Mouse (Mus musculus): ENCODE measurements around the gene Lifr. TPM values are rescaled to one million over a fixed set of nuclear protein-coding genes. Genes with fewer than 3 reads are reported as not detected.

Lifr gene
- polyA plus RNA-seq, 1 experiment: 23.5 TPM

DNA sequence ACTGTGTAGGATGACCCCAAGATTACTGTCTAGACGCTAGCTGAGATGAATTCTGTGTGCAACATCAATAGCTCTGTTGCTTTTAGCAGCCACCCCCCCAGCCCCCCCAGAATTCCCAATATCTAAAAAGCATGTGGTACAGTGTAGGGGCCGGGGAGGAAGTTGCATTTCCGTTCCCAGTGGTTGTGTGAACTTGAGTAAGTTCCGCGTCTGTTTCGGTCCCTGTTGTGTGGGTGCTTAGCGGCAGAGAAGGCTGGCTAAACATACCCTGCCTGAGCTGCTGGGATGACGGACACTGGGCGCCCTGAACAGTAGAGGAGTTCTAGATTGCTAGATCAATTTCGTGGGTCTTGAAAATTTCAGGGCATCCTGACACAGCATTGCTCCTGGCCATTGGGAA is 46.5 kb downstream of the Lifr start:
- H3K4me3 ChIP-seq (ENCODE audit: insufficient read depth, low read length): no peak overlapping the region
- TF ChIP-seq POLR2A (IDR thresholded peaks at IDR 0.05; ENCODE audit: low read depth, low read length): no peak
- no peak for TF ChIP-seq CTCF (IDR thresholded peaks at IDR 0.05; ENCODE audit: borderline replicate concordance, insufficient read depth, low read length)
- no peak overlapping the region for H3K27ac ChIP-seq (ENCODE audit: insufficient read depth, low read length)
- no peaks in the 10 kb centered on the region for H3K4me1 ChIP-seq (ENCODE audit: control insufficient read depth, insufficient read depth, low read length)

DNA sequence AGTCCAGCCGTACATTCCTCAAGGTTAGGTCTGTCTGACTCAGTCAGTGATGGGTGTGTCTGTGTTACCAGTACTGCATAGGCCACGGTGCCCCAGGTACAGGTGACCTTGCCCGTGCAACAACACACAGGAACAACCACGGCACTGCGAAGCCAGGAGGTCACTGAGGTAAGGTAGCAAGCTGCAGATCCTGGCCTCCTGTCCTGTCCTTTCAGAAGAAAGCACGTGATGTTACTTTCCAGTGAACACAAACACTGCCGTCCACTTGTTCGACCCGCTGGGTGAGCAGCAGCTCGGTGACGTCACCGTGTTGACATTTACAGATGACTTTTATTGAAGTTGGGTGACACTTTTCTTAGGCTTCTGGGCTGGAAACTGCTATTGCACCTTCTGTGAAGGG is 47.2 kb downstream of the Lifr start:
- Histone ChIP-seq H3K27ac (ENCODE audit: insufficient read depth, low read length) (no peak overlapping the region), H3K4me3 (ENCODE audit: insufficient read depth, low read length) (no peak overlapping the region), H3K4me1 (ENCODE audit: control insufficient read depth, insufficient read depth, low read length) (no peaks in the 10 kb centered on the region)
- TF ChIP-seq CTCF (IDR thresholded peaks at IDR 0.05; ENCODE audit: borderline replicate concordance, insufficient read depth, low read length) (no peak), POLR2A (IDR thresholded peaks at IDR 0.05; ENCODE audit: low read depth, low read length) (no peak)

DNA sequence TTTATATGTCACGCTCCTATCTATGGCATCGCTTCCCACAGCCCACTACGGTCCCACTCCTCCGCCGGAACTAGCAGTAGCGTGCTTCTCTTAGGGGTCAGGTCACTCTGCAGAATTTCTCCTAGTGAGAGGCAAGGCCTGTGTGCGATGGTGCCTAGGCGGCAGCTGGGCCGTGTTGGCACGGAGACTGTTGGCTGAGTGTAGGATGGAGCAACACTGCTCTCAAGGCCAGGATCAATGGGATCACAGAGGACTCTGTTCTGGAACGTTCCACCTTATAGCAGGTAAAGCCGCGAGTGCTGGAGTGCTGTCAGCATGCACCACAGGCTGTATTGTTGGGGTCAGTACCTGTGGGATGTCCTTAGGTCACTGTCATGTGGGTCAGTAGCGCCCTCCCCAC is 48.1 kb downstream of the Lifr start:
- TF ChIP-seq POLR2A (IDR thresholded peaks at IDR 0.05; ENCODE audit: low read depth, low read length) (no peak), CTCF (IDR thresholded peaks at IDR 0.05; ENCODE audit: borderline replicate concordance, insufficient read depth, low read length) (no peak)
- H3K4me3 ChIP-seq (ENCODE audit: insufficient read depth, low read length): no peak overlapping the region
- no peaks in the 10 kb centered on the region for H3K4me1 ChIP-seq (ENCODE audit: control insufficient read depth, insufficient read depth, low read length)
- no peak overlapping the region for H3K27ac ChIP-seq (ENCODE audit: insufficient read depth, low read length)

DNA sequence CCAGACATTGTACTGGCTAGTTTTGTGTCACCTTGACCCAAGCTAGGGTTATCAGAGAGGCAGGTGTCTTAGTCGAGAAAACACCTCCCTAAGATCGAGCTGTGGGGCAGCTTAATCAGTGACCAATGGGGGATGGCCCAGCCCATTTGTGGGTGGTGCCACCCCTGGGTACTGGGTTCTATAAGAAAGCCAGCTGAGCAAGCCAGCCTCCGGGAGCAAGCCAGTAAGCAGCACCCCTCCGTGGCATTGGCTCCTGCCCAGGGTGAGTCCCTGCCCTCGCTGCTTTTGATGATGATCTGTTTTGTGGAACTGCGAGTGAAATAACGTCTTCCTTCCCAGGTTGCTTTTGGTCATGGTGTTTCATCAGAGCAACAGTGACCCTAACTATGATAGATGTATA is 49.9 kb downstream of the Lifr start:
- Histone ChIP-seq H3K4me3 (ENCODE audit: insufficient read depth, low read length) (no peak overlapping the region), H3K4me1 (ENCODE audit: control insufficient read depth, insufficient read depth, low read length) (no peaks in the 10 kb centered on the region; the same call in 1 of the 2 replicates), H3K27ac (ENCODE audit: insufficient read depth, low read length) (no peak overlapping the region)
- TF ChIP-seq POLR2A (IDR thresholded peaks at IDR 0.05; ENCODE audit: low read depth, low read length) (no peak), CTCF (IDR thresholded peaks at IDR 0.05; ENCODE audit: borderline replicate concordance, insufficient read depth, low read length) (no peak)

DNA sequence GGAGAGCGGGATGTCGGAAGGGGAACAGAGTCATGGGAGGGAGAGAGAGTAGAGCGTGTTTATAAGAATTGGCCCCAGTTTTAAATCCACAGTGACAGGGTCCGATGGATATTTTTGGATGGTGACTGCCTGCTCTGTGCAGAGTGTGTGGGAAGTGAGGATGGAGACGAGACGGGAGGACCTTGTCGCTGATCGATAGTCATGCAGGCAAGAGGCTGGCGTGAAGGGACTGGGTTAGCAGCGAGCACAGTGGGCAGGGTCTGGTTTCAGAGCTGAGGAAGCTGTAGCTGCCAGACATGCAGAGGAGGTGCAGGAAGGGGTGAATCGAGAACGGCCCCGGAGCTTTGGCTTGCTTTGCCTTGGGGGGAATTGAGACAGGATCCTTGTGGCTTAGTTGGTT is 50.8 kb downstream of the Lifr start:
- no peak for TF ChIP-seq CTCF (IDR thresholded peaks at IDR 0.05; ENCODE audit: borderline replicate concordance, insufficient read depth, low read length)
- no peak for TF ChIP-seq POLR2A (IDR thresholded peaks at IDR 0.05; ENCODE audit: low read depth, low read length)
- no peaks in the 10 kb centered on the region; the same call in 1 of the 2 replicates for H3K4me1 ChIP-seq (ENCODE audit: control insufficient read depth, insufficient read depth, low read length)
- no peak overlapping the region for H3K4me3 ChIP-seq (ENCODE audit: insufficient read depth, low read length)
- no peak overlapping the region for H3K27ac ChIP-seq (ENCODE audit: insufficient read depth, low read length)

DNA sequence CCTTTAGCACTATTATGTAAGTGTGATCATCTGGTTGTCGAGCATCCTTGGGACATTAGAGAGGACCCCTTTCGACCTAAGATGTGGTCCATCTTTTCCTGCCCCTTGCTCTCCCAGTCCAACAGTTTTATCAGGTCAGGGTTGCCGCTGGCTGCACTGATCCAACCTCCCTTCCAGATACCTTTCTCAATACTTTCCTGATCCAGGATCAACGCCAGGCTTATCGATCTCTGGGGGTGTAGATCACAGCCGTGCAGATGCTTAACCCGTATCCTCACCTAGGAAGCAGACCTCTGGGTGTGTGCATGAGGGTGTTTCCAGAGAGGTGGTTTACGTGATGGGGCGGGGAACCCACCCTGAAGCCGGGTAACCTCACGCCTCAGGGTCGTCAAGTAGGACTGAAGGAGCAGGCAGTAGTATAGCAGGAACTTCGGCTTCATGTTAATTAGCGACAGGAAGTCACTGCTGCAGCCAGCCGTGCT is 53.3 kb downstream of the Lifr start:
- H3K4me3 ChIP-seq (ENCODE audit: insufficient read depth, low read length): no peak overlapping the region
- no peak overlapping the region for H3K27ac ChIP-seq (ENCODE audit: insufficient read depth, low read length)
- no peak for TF ChIP-seq POLR2A (IDR thresholded peaks at IDR 0.05; ENCODE audit: low read depth, low read length)
- TF ChIP-seq CTCF (IDR thresholded peaks at IDR 0.05; ENCODE audit: borderline replicate concordance, insufficient read depth, low read length): no peak
- H3K4me1 ChIP-seq (ENCODE audit: control insufficient read depth, insufficient read depth, low read length): no peaks in the 10 kb centered on the region; the same call in 1 of the 2 replicates

DNA sequence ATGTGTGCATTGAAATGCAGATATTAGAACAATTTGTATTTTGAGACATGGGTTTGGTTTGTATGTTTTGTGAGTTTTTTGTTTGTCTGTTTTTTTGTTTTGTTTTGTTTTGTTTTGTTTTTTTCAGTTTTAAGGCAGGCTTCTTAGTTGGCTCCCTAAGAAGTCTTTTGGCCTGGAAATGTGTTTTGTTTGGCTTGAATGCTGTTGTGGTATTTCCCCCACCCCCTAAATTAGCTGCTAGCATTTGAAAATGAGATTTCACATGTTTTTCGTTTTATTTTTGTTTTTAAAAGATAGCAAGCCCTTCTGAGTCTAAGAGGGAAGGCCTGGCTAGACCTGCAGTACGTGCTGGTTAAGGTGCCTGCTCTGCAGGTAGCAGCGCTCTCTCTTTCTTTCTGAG is 54.1 kb downstream of the Lifr start:
- no peak overlapping the region for H3K27ac ChIP-seq (ENCODE audit: insufficient read depth, low read length)
- no peaks in the 10 kb centered on the region; the same call in 1 of the 2 replicates for H3K4me1 ChIP-seq (ENCODE audit: control insufficient read depth, insufficient read depth, low read length)
- no peak overlapping the region for H3K4me3 ChIP-seq (ENCODE audit: insufficient read depth, low read length)
- TF ChIP-seq CTCF (IDR thresholded peaks at IDR 0.05; ENCODE audit: borderline replicate concordance, insufficient read depth, low read length): no peak
- TF ChIP-seq POLR2A (IDR thresholded peaks at IDR 0.05; ENCODE audit: low read depth, low read length): no peak

DNA sequence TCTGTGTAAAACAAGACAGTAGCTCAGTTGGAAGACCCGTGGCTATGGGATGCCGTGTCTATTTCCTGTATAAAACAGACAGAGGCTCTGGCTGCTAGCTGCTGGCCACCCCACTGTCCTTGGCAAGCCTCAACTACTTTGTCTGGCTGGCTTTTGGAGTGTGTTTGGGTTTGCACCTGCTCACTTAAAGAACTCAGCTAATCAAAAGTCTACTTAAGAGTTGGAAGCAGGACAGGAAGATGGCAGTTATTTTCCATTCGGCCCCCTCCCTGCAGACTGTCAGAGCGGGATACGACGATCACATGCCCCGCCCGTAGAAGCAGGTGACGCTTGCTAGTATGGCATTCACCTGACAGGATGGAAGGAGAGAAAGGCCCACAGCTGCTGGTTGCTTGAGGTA is 54.5 kb downstream of the Lifr start:
- TF ChIP-seq POLR2A (IDR thresholded peaks at IDR 0.05; ENCODE audit: low read depth, low read length) (no peak), CTCF (IDR thresholded peaks at IDR 0.05; ENCODE audit: borderline replicate concordance, insufficient read depth, low read length) (no peak)

DNA sequence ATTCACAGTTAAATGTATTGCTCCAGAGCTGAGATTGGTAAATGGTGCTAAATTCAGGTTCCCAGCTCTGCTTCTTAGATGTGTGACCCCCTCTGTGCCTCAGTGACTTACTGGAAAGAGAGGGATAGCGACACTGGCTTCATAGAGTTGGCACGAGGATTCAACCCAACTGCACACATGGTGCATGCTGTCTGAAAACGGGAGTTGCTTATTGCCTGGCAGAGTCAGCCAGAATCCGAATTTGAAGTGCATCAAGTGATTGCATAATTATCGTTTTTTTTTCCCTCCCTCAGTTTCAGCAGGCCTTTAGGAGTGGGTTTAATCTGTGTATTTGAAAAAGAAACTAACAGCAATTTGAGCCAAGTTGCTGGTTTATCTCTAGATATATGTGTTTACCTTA is 55.1 kb downstream of the Lifr start:
- TF ChIP-seq POLR2A (IDR thresholded peaks at IDR 0.05; ENCODE audit: low read depth, low read length) (no peak), CTCF (IDR thresholded peaks at IDR 0.05; ENCODE audit: borderline replicate concordance, insufficient read depth, low read length) (no peak)
- H3K4me3 ChIP-seq (ENCODE audit: insufficient read depth, low read length): no peak overlapping the region
- H3K27ac ChIP-seq (ENCODE audit: insufficient read depth, low read length): no peak overlapping the region
- H3K4me1 ChIP-seq (ENCODE audit: control insufficient read depth, insufficient read depth, low read length): no peaks in the 10 kb centered on the region; the same call in 1 of the 2 replicates

More for the DNA sequence above, 54.5 kb downstream of the Lifr start:
- Histone ChIP-seq H3K4me1 (ENCODE audit: control insufficient read depth, insufficient read depth, low read length) (no peaks in the 10 kb centered on the region; the same call in 1 of the 2 replicates), H3K27ac (ENCODE audit: insufficient read depth, low read length) (no peak overlapping the region), H3K4me3 (ENCODE audit: insufficient read depth, low read length) (no peak overlapping the region)

DNA sequence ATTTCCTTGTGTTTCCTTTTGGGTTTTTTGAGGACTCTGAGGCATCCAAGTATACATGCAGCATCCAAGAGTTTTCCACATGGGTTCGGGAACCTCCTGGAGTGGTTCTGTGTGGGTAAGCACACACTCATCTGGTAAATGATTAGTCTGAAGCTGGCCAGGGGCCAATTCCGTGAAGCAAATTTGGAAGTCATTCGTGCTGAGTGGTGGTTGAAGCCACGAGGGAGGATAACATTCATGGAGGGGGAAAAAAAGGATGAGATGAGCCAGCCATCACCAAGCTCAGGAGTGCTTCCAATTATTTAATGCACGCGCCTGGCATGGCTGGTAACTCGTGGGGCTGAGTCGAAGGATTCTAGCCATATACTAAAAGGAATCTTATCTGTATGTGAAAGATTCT is 56.1 kb downstream of the Lifr start:
- TF ChIP-seq CTCF (IDR thresholded peaks at IDR 0.05; ENCODE audit: borderline replicate concordance, insufficient read depth, low read length) (no peak), POLR2A (IDR thresholded peaks at IDR 0.05; ENCODE audit: low read depth, low read length) (no peak)
- no peak overlapping the region for H3K4me3 ChIP-seq (ENCODE audit: insufficient read depth, low read length)
- no peak overlapping the region for H3K27ac ChIP-seq (ENCODE audit: insufficient read depth, low read length)
- H3K4me1 ChIP-seq (ENCODE audit: control insufficient read depth, insufficient read depth, low read length): no peaks in the 10 kb centered on the region; the same call in 1 of the 2 replicates

DNA sequence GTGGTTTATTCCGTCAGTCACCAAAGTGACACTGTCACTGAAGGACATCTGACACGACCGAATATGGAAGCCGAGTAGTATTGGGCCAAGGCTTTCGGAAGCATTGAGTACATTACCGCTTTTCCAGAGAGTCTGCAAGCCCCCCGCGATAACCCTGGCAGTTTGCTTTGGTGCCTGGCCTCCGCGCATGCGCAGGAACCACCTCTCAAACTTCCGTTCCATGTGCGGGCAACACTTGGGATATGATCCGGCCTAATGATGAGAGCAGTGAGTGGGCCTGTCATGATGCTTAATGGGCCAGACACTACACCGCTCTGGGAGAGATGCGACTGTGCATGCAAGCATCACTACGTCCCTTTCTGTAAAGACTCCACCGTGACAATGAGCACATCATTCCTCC is 59.4 kb downstream of the Lifr start:
- TF ChIP-seq POLR2A (IDR thresholded peaks at IDR 0.05; ENCODE audit: low read depth, low read length) (no peak), CTCF (IDR thresholded peaks at IDR 0.05; ENCODE audit: borderline replicate concordance, insufficient read depth, low read length) (no peak)
- Histone ChIP-seq H3K4me1 (ENCODE audit: control insufficient read depth, insufficient read depth, low read length) (no peaks in the 10 kb centered on the region; the same call in 1 of the 2 replicates), H3K4me3 (ENCODE audit: insufficient read depth, low read length) (no peak overlapping the region), H3K27ac (ENCODE audit: insufficient read depth, low read length) (no peak overlapping the region)

Measured in embryonic fibroblast, embryonic 13.5 days (primary cell).